Mouse (Mus musculus) liver, adult 2 months (tissue): ENCODE results near the gene Mtx3. TPM values are rescaled to one million over a fixed set of nuclear protein-coding genes. Genes with fewer than 3 reads are reported as not detected.

Experiments used
- DNase-seq: peaks from one replicate; pipeline ENCODE4 v3.0.0-alpha.2; 2011; ENCODE audit warnings: low read depth, low spot score; ENCODE audit errors: extremely low read depth
- H3K27ac ChIP-seq: fragments of 200-500 bp; replicated peaks from 2 replicates; pipeline ENCODE4 v1.5.1; 2012; ENCODE audit warnings: low read depth, mild to moderate bottlenecking, control low read depth, inconsistent platforms, low read length; ENCODE audit not compliant: insufficient read depth
- H3K27me3 ChIP-seq: fragments of 200-500 bp; 2 replicates; pipeline ENCODE4 v1.6.1; 2012; ENCODE audit warnings: mild to moderate bottlenecking, moderate library complexity, low read length, inconsistent platforms; ENCODE audit not compliant: control insufficient read depth, insufficient read depth
- H3K36me3 ChIP-seq: fragments of 200-500 bp; 2 replicates; pipeline ENCODE4 v1.6.1; 2012; ENCODE audit warnings: low read length, inconsistent platforms; ENCODE audit not compliant: control insufficient read depth, insufficient read depth
- H3K4me1 ChIP-seq: fragments of 200-500 bp; 2 replicates; pipeline ENCODE4 v1.6.1; 2011; ENCODE audit warnings: low read length; ENCODE audit not compliant: control insufficient read depth, insufficient read depth
- H3K4me3 ChIP-seq: fragments of 200-500 bp; 2 replicates; pipeline ENCODE4 v1.5.1; 2011; ENCODE audit warnings: low read depth, mild to moderate bottlenecking, control low read depth, low read length, moderate library complexity; ENCODE audit not compliant: insufficient read depth
- H3K79me2 ChIP-seq: fragments of 200-500 bp; 2 replicates; pipeline ENCODE4 v1.6.1; 2012; ENCODE audit warnings: inconsistent platforms, mild to moderate bottlenecking, low read length, moderate library complexity; ENCODE audit not compliant: control insufficient read depth, insufficient read depth
- H3K9ac ChIP-seq: fragments of 200-500 bp; 2 replicates; pipeline ENCODE4 v1.6.1; 2012; ENCODE audit warnings: low read depth, mild to moderate bottlenecking, control low read depth, inconsistent platforms, low read length
- CTCF ChIP-seq: fragments of 200-500 bp; IDR thresholded peaks from 2 replicates; pipeline ENCODE4 v1.5.1; 2011; ENCODE audit warnings: low read depth, low read length, control low read depth
- POLR2A ChIP-seq: fragments of 200-500 bp; IDR thresholded peaks from 2 replicates; pipeline ENCODE4 v1.6.1; 2011; ENCODE audit warnings: low read length, control low read depth; ENCODE audit not compliant: insufficient read depth; ENCODE audit errors: extremely low read depth
- WGBS: fragments of 180-500 bp; shearing (Covaris S2); methylation state at CpG from one replicate; pipeline ENCODE4 v1.1.7; 2018; 5-methylcytosine and 5-hydroxymethylcytosine counted together
- polyA plus RNA-seq: library from polyadenylated mRNA; depleted of rRNA; stranded (reverse); fragments of >200 nt; gene quantifications from 2 replicates; pipeline ENCODE4 v1.2.3, GENCODE M21; 2012
- total RNA-seq: library from RNA; depleted of rRNA; stranded (reverse); fragments of >200 nt; gene quantifications from 2 replicates; pipeline ENCODE4 v1.2.3, GENCODE M21; 2014

Mtx3 gene
- total and polyA plus RNA-seq, 2 experiments: 2.6 to 10.4 TPM

DNA sequence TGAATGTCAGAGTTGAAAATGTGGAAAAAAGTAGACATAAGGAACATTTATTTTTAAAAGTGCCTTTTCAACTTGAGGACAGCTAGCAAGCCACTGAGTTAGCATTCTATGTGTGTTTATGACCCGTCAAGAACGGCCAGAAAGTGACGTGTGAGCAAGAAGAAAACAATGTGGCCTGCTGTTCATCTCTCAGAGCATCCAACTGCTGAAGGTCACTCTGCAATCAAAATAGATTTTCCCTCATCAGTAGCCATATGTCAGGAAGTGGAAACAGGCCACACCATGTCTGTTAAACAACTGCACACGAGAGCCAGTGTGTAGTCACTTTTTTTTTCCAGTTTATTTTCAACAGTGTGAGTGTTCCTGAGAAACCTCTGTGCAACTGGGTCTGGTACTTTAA is 35.0 kb downstream of the Mtx3 start:
- H3K9ac ChIP-seq: no peak overlapping the region
- no peak for TF ChIP-seq CTCF
- no peak for TF ChIP-seq POLR2A
- H3K27me3 ChIP-seq: no peaks in the 10 kb centered on the region
- H3K4me3 ChIP-seq: no peak overlapping the region
- no peaks in the 10 kb centered on the region for H3K4me1 ChIP-seq
- H3K27ac ChIP-seq: no peak overlapping the region
- DNase-seq: no peak
- H3K79me2 ChIP-seq: no peaks in the 10 kb centered on the region
- no peaks in the 10 kb centered on the region for H3K36me3 ChIP-seq
- 72% methylated on average over 4 of the region's 4 CpGs for WGBS

DNA sequence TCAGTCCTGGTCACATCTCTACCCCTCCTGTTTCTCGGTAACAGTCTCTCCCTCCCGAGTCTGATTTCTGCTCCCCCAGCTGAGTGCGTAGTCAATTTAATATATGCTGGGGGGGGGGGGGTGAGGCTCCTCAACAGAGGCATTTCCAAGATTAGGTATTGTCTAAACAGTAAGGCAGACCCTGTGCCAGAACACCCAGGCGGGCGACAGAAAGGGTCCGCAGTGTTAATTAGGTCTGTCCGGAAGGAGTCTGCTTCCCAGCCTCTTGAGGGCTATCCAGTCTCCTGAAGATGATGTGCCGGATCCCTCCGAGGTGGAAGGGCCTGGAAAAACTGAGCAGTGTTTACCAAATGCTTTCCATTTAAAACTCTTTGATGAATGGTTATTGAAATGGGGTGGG is 35.4 kb downstream of the Mtx3 start:
- H3K79me2 ChIP-seq: no peaks in the 10 kb centered on the region
- WGBS: 85% methylated on average over 9 of the region's 9 CpGs
- no peaks in the 10 kb centered on the region for H3K36me3 ChIP-seq
- no peak for DNase-seq
- H3K27me3 ChIP-seq: no peaks in the 10 kb centered on the region
- H3K4me1 ChIP-seq: no peaks in the 10 kb centered on the region
- no peak overlapping the region for H3K27ac ChIP-seq
- no peak for TF ChIP-seq POLR2A
- TF ChIP-seq CTCF: no peak
- no peak overlapping the region for H3K9ac ChIP-seq
- H3K4me3 ChIP-seq: no peak overlapping the region

DNA sequence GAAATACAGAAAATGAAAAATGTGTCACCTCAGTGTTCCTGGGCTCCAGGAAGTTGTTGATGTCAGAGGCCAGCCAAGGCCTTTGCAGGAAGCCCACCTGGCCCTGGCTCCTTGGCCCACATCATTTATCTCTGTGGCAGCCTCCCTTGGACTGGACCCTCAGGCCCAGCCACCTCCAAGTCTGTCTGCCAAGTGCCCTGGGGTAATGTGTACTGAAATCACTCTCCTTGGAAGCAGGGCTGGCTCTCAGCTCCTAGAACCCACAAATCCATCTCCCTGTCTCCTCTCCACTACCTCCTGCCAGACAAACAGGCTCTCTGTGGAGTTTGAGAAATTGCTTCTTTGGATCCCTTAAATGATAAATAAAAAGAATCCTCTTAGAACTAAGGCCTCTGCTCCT is 36.0 kb downstream of the Mtx3 start:
- no peaks in the 10 kb centered on the region for H3K27me3 ChIP-seq
- H3K4me1 ChIP-seq: no peaks in the 10 kb centered on the region
- DNase-seq: no peak
- no peak overlapping the region for H3K4me3 ChIP-seq
- TF ChIP-seq POLR2A: no peak
- TF ChIP-seq CTCF: no peak
- no peak overlapping the region for H3K27ac ChIP-seq
- no peaks in the 10 kb centered on the region for H3K79me2 ChIP-seq
- H3K9ac ChIP-seq: no peak overlapping the region
- no peaks in the 10 kb centered on the region for H3K36me3 ChIP-seq

DNA sequence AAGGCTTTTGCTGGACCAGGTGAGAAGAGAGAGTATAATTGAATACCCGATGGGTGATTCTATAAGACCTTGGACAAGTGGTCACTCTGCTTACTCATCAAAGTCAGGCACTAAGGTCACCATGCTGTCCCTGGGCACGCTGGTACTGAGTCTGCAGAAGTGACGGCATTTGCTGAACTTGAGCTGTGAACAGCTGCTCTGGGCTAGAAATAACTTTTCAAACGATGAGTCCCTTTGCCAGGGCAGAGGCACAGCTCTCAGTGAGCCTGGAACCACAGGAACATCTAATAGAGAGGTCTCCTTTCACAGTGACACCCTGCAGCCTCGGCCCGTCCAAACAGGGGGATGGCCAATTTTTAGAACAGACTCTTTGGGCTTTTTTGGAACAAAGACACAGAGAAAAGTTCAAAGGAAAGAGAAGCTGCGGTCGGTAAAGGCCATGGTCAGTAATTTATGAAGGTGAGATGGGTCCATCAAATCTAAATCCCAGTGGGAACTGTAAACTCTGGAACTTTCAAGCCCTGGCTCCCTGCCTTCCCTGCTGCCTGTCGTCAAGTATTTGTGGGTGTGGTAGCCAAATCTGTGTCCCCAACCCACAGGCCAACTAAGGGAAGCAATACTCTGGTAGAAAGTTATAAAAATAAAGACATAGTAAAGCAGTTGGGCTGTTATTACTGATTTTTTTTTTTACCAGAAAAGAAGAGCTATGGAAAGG is 37.9 kb downstream of the Mtx3 start:
- Histone ChIP-seq H3K27me3 (no peaks in the 10 kb centered on the region), H3K79me2 (no peaks in the 10 kb centered on the region), H3K36me3 (no peaks in the 10 kb centered on the region), H3K27ac (no peak overlapping the region), H3K4me3 (no peak overlapping the region), H3K9ac (no peak overlapping the region), H3K4me1 (no peaks in the 10 kb centered on the region)
- no peak for TF ChIP-seq POLR2A
- no peak for TF ChIP-seq CTCF
- no peak for DNase-seq
- 73% methylated on average over 9 of the region's 9 CpGs for WGBS

DNA sequence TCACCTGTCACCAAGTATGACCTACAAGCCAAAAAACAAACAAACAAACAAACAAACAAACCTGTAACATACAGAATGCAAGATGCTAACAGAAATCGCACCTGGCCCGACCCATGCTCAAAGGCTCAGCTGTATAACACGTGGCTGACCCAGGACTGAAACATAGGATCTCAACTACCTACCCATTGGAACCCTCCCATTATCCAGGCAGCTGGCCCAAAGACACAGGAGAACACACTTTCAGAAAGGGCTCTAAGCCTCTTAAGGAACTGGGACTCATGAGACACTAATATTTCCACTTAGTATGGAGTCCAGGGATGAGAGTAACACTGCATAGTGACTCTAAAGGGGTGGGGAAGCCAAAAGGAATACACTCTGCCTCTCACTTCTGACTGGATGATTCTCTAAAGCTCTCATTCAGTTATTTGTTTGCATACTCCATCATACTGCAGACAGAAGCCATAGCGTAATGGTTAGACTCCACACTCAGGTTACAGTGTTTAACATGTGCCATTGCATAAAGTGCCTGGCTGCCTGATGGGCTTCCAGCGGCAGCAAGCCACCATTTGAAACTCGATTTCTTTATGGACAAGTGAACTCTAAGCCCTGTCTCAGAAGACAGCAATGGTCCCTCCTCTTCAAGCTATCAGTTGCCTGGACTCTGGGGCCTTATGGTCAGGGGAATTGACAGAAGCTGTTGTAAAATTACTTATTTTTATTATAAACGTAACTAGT is 38.6 kb downstream of the Mtx3 start:
- Histone ChIP-seq H3K4me1 (no peaks in the 10 kb centered on the region), H3K9ac (no peak overlapping the region), H3K27me3 (no peaks in the 10 kb centered on the region), H3K79me2 (no peaks in the 10 kb centered on the region), H3K27ac (no peak overlapping the region), H3K4me3 (no peak overlapping the region), H3K36me3 (no peaks in the 10 kb centered on the region)
- TF ChIP-seq CTCF: no peak
- no peak for TF ChIP-seq POLR2A
- no peak for DNase-seq
- WGBS: 91% methylated on average over 7 of the region's 7 CpGs

DNA sequence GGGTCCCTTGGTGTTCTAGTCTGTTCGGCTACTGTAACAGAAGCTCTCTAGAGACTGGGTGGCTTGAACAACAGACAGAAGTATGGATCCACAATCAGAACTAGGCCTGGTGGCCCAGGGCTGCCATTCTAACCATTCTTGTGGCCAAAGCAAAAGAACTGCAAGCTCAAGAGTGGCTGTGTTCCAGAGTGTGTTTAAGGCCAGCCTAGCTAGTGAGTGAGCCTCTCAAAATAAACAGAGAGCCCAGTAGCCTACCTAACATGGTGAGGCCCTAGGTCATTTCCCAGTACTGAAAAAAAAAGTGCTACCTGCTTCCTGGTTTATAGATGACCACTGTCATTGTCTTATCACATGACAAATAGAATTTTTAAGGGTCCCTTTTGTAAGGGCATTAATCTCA is 39.6 kb downstream of the Mtx3 start:
- H3K27ac ChIP-seq: no peak overlapping the region
- no peak overlapping the region for H3K9ac ChIP-seq
- no peaks in the 10 kb centered on the region for H3K36me3 ChIP-seq
- H3K79me2 ChIP-seq: no peaks in the 10 kb centered on the region
- TF ChIP-seq POLR2A: no peak
- no peak for TF ChIP-seq CTCF
- H3K4me3 ChIP-seq: no peak overlapping the region
- DNase-seq: no peak
- no peaks in the 10 kb centered on the region for H3K27me3 ChIP-seq
- 86% methylated on average over 1 of the region's 1 CpGs for WGBS
- H3K4me1 ChIP-seq: no peaks in the 10 kb centered on the region
